Mouse (Mus musculus) thymus, postnatal 4 days (tissue): ENCODE data around the gene Krt80.

Experiments used
- DNase-seq: peaks from one replicate; pipeline ENCODE4 v3.0.0; 2021

Krt80 gene

GRCm38 (mm10) chr15:101370101-101370911, at the start of gene Krt80:
Gene Krt80 (minus strand): TSS chr15:101370162.
- DNase-seq, result no peak

GRCm38 (mm10) chr15:101418950-101419349, 49.0 kb upstream of the Krt80 start:
- DNase-seq, result no peak

- DNase-seq, result no peak
These were observed 45.0 kb upstream of the Krt80 start for GRCm38 (mm10) chr15:101414807-101415565.

GRCm38 (mm10) chr15:101413916-101414635, 44.1 kb upstream of the Krt80 start:
- peak; percentile 25 for DNase-seq

- peak; percentile 14 for DNase-seq
These were observed 42.2 kb upstream of the Krt80 start for GRCm38 (mm10) chr15:101412188-101412587.

GRCm38 (mm10) chr15:101410775-101411174, 40.8 kb upstream of the Krt80 start, which contains the start of gene Krt7:
Gene Krt7 (plus strand): TSS chr15:101411043.
- DNase-seq, result no peak

GRCm38 (mm10) chr15:101398269-101398668, 28.3 kb upstream of the Krt80 start:
- no peak for DNase-seq

- no peak for DNase-seq
These were observed 27.7 kb upstream of the Krt80 start for GRCm38 (mm10) chr15:101397683-101398082.

- no peak for DNase-seq
These were observed 27.0 kb upstream of the Krt80 start for GRCm38 (mm10) chr15:101396921-101397320.

- DNase-seq, result no peak
These were observed 26.5 kb upstream of the Krt80 start for GRCm38 (mm10) chr15:101396466-101396865.

GRCm38 (mm10) chr15:101394908-101395307, 24.9 kb upstream of the Krt80 start:
- no peak for DNase-seq

GRCm38 (mm10) chr15:101392251-101392650, 22.3 kb upstream of the Krt80 start:
- DNase-seq, result no peak

- DNase-seq, result no peak
These were observed 20.2 kb upstream of the Krt80 start for GRCm38 (mm10) chr15:101390203-101390602.

- DNase-seq, result peak; percentile 49
These were observed 18.1 kb upstream of the Krt80 start for GRCm38 (mm10) chr15:101388034-101388541.

- DNase-seq, result peak; percentile 22
These were observed 17.2 kb upstream of the Krt80 start for GRCm38 (mm10) chr15:101387176-101387575.

GRCm38 (mm10) chr15:101385064-101385463, 15.1 kb upstream of the Krt80 start:
- no peak for DNase-seq

GRCm38 (mm10) chr15:101384610-101385009, 14.6 kb upstream of the Krt80 start:
- DNase-seq, result no peak

GRCm38 (mm10) chr15:101382811-101383210, 12.8 kb upstream of the Krt80 start:
- DNase-seq, result no peak

GRCm38 (mm10) chr15:101381758-101382157, 11.8 kb upstream of the Krt80 start:
- DNase-seq, result no peak

- DNase-seq, result no peak
These were observed 8.7 kb upstream of the Krt80 start for GRCm38 (mm10) chr15:101378646-101379045.

- no peak for DNase-seq
These were observed 6.8 kb upstream of the Krt80 start for GRCm38 (mm10) chr15:101376776-101377061.

- no peak for DNase-seq
These were observed 6.2 kb upstream of the Krt80 start for GRCm38 (mm10) chr15:101375956-101376775.
